Mouse (Mus musculus): ENCODE data around the gene B3galnt2. TPM values are rescaled to one million over a fixed set of nuclear protein-coding genes. Genes with fewer than 3 reads are reported as not detected.

The B3galnt2 gene
- polyA plus RNA-seq, 1 experiment from 2014 or later = 14.5 TPM

- H3K9me3 ChIP-seq (ENCODE audit: control insufficient read depth, low read length) = no peaks in the 10 kb centered on the region
- H3K36me3 ChIP-seq (ENCODE audit: control insufficient read depth, insufficient read depth, low read length) = peaks cover 56% of the 10 kb centered on the region
- 95% methylated on average over 2 of the region's 2 CpGs for WGBS
- no peak overlapping the region for H3K27ac ChIP-seq (replicated peaks in 1 of 2; ENCODE audit: control insufficient read depth in 1 of 2, insufficient read depth in 1 of 2, low read depth in 2 of 2, low read length in 2 of 2)
- H3K4me3 ChIP-seq (ENCODE audit: control insufficient read depth in 1 of 2, insufficient read depth in 1 of 2, low read depth in 1 of 2, low read length in 2 of 2) = no peak overlapping the region
- H3K4me1 ChIP-seq (ENCODE audit: control insufficient read depth in 2 of 2, insufficient read depth in 2 of 2, low read length in 2 of 2) = no peaks in the 10 kb centered on the region
- ATAC-seq (ENCODE audit: insufficient number of reproducible peaks, insufficient read depth, low FRiP score, low read depth) = no peak
- no peak overlapping the region for H3K9ac ChIP-seq (ENCODE audit: low read length)
- H3K4me2 ChIP-seq (ENCODE audit: low read length) = no peak overlapping the region
- no peaks in the 10 kb centered on the region for H3K27me3 ChIP-seq (ENCODE audit: control insufficient read depth, insufficient read depth, low read length)
Measured at GRCm38 (mm10) chr13:13989135-13989534, 34.9 kb downstream of the B3galnt2 start.

DNA sequence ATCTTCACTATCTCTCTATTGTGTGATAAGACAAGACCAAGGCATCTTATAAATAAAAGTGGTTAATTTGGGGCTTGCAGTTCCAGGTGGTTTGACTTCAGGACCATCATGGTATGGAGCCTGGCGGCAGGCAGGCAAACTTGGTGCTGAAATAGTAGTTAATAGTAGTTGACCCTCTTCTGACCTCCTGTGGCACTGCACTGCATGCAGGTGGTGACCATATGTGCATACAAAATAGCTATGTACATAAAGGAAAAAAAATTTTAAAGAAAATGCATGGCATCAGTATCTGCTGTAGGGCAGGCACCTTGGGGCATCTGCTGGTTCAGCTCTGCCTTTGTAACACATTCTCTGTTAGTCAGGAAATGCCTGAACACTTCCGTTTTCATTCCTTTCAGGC is 36.1 kb downstream of the B3galnt2 start:
- peaks cover 68% of the 10 kb centered on the region for H3K36me3 ChIP-seq (ENCODE audit: control insufficient read depth, insufficient read depth, low read length)
- no peaks in the 10 kb centered on the region for H3K4me1 ChIP-seq (ENCODE audit: control insufficient read depth in 2 of 2, insufficient read depth in 2 of 2, low read length in 2 of 2)
- no peaks in the 10 kb centered on the region for H3K9me3 ChIP-seq (ENCODE audit: control insufficient read depth, low read length)
- no peaks in the 10 kb centered on the region for H3K27me3 ChIP-seq (ENCODE audit: control insufficient read depth, insufficient read depth, low read length)
- 70% methylated on average over 2 of the region's 2 CpGs for WGBS
- no peak for ATAC-seq (ENCODE audit: insufficient number of reproducible peaks, insufficient read depth, low FRiP score, low read depth)
- H3K4me3 ChIP-seq (ENCODE audit: control insufficient read depth in 1 of 2, insufficient read depth in 1 of 2, low read depth in 1 of 2, low read length in 2 of 2) = no peak overlapping the region
- no peak overlapping the region for H3K4me2 ChIP-seq (ENCODE audit: low read length)
- no peak overlapping the region for H3K9ac ChIP-seq (ENCODE audit: low read length)
- no peak overlapping the region for H3K27ac ChIP-seq (replicated peaks in 1 of 2; ENCODE audit: control insufficient read depth in 1 of 2, insufficient read depth in 1 of 2, low read depth in 2 of 2, low read length in 2 of 2)

DNA sequence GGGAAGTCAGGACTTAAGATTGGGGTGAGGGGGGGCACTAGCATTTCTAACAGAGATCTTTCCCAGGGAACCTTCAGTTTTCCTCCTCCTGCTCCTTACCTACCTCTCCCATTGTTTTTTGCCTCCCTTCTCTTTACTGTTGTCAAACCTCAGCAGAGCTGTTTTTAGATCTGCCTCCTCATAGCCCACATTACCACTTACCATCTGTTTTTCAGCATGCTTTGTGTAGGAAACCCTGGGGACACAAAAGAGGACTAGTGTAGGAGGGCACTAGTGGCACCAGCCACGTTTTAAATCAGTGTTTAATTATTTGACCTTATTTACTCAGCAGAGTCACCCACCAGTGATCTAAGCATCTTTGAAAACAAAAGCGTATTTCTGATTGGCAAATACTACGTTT is 38.8 kb downstream of the B3galnt2 start:
- no peak for ATAC-seq (ENCODE audit: insufficient number of reproducible peaks, insufficient read depth, low FRiP score, low read depth)
- 81% methylated on average over 3 of the region's 3 CpGs for WGBS
- Histone ChIP-seq H3K27ac (replicated peaks in 1 of 2; ENCODE audit: control insufficient read depth in 1 of 2, insufficient read depth in 1 of 2, low read depth in 2 of 2, low read length in 2 of 2) (no peak overlapping the region), H3K9ac (ENCODE audit: low read length) (no peak overlapping the region), H3K4me1 (ENCODE audit: control insufficient read depth in 2 of 2, insufficient read depth in 2 of 2, low read length in 2 of 2) (no peaks in the 10 kb centered on the region), H3K4me3 (ENCODE audit: control insufficient read depth in 1 of 2, insufficient read depth in 1 of 2, low read depth in 1 of 2, low read length in 2 of 2) (no peak overlapping the region), H3K4me2 (ENCODE audit: low read length) (no peak overlapping the region), H3K9me3 (ENCODE audit: control insufficient read depth, low read length) (no peaks in the 10 kb centered on the region), H3K27me3 (ENCODE audit: control insufficient read depth, insufficient read depth, low read length) (no peaks in the 10 kb centered on the region), H3K36me3 (ENCODE audit: control insufficient read depth, insufficient read depth, low read length) (peaks cover 85% of the 10 kb centered on the region)

DNA sequence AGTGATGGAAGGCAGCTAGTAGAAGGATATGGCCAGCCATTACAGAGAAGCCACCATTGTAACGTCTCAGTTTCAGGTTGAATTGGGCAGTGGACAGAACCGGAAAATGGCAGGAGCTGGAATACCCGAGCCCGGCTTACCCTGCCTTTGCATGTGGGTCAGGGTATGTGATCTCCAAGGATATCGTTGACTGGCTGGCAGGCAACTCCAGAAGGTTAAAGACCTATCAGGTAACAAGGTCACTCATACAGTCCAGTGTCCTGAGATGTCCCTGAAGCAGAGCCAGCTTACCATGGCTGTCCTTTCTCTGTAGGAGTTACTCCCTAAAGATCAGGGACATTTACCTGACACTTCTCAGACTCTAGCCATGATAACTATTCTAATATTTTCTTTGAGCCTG is 40.8 kb downstream of the B3galnt2 start:
- WGBS = 89% methylated on average over 5 of the region's 5 CpGs
- Histone ChIP-seq H3K9ac (ENCODE audit: low read length) (no peak overlapping the region), H3K4me3 (ENCODE audit: control insufficient read depth in 1 of 2, insufficient read depth in 1 of 2, low read depth in 1 of 2, low read length in 2 of 2) (no peak overlapping the region), H3K36me3 (ENCODE audit: control insufficient read depth, insufficient read depth, low read length) (peaks cover 90% of the 10 kb centered on the region), H3K9me3 (ENCODE audit: control insufficient read depth, low read length) (no peaks in the 10 kb centered on the region), H3K4me2 (ENCODE audit: low read length) (no peak overlapping the region), H3K27ac (replicated peaks in 1 of 2; ENCODE audit: control insufficient read depth in 1 of 2, insufficient read depth in 1 of 2, low read depth in 2 of 2, low read length in 2 of 2) (no peak overlapping the region), H3K27me3 (ENCODE audit: control insufficient read depth, insufficient read depth, low read length) (no peaks in the 10 kb centered on the region), H3K4me1 (ENCODE audit: control insufficient read depth in 2 of 2, insufficient read depth in 2 of 2, low read length in 2 of 2) (no peaks in the 10 kb centered on the region)
- no peak for ATAC-seq (ENCODE audit: insufficient number of reproducible peaks, insufficient read depth, low FRiP score, low read depth)

DNA sequence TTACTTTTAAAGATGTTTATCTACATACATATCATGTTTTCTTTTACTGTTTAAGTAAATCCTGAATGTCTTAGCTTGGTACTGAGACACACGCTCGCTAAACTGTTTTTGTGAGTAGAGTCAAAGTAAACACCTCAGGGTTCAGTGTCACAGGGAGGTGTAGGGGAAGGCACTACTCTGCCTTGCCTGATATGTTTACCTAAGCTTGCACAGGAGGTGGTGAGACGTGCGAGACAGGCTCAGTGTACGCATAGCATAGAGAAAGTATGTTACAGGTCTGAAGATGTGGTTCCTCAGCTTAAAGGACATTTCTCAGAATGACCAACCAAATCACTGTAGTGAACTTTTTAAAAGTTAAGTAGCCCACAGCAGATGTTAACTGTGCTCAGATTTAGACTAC is 43.2 kb downstream of the B3galnt2 start:
- 86% methylated on average over 5 of the region's 5 CpGs for WGBS
- peaks cover 98% of the 10 kb centered on the region for H3K36me3 ChIP-seq (ENCODE audit: control insufficient read depth, insufficient read depth, low read length)
- H3K4me3 ChIP-seq (ENCODE audit: control insufficient read depth in 1 of 2, insufficient read depth in 1 of 2, low read depth in 1 of 2, low read length in 2 of 2) = no peak overlapping the region

GRCm38 (mm10) chr13:14002706-14003105 is 48.4 kb downstream of the B3galnt2 start:
- peaks cover 93% of the 10 kb centered on the region for H3K36me3 ChIP-seq (ENCODE audit: control insufficient read depth, insufficient read depth, low read length)
- no peak overlapping the region for H3K27ac ChIP-seq (replicated peaks in 1 of 2; ENCODE audit: control insufficient read depth in 1 of 2, insufficient read depth in 1 of 2, low read depth in 2 of 2, low read length in 2 of 2)
- no peak for ATAC-seq (ENCODE audit: insufficient number of reproducible peaks, insufficient read depth, low FRiP score, low read depth)
- no peaks in the 10 kb centered on the region for H3K27me3 ChIP-seq (ENCODE audit: control insufficient read depth, insufficient read depth, low read length)
- 54% methylated on average over 2 of the region's 2 CpGs for WGBS
- H3K4me2 ChIP-seq (ENCODE audit: low read length) = no peak overlapping the region
- H3K9me3 ChIP-seq (ENCODE audit: control insufficient read depth, low read length) = no peaks in the 10 kb centered on the region
- H3K4me3 ChIP-seq (ENCODE audit: control insufficient read depth in 1 of 2, insufficient read depth in 1 of 2, low read depth in 1 of 2, low read length in 2 of 2) = no peak overlapping the region
- H3K9ac ChIP-seq (ENCODE audit: low read length) = no peak overlapping the region
- no peaks in the 10 kb centered on the region for H3K4me1 ChIP-seq (ENCODE audit: control insufficient read depth in 2 of 2, insufficient read depth in 2 of 2, low read length in 2 of 2)

More for the DNA sequence above, 43.2 kb downstream of the B3galnt2 start:
- no peak overlapping the region for H3K4me2 ChIP-seq (ENCODE audit: low read length)
- no peak overlapping the region for H3K27ac ChIP-seq (replicated peaks in 1 of 2; ENCODE audit: control insufficient read depth in 1 of 2, insufficient read depth in 1 of 2, low read depth in 2 of 2, low read length in 2 of 2)
- H3K27me3 ChIP-seq (ENCODE audit: control insufficient read depth, insufficient read depth, low read length) = no peaks in the 10 kb centered on the region
- no peaks in the 10 kb centered on the region for H3K4me1 ChIP-seq (ENCODE audit: control insufficient read depth in 2 of 2, insufficient read depth in 2 of 2, low read length in 2 of 2)
- no peak overlapping the region for H3K9ac ChIP-seq (ENCODE audit: low read length)
- H3K9me3 ChIP-seq (ENCODE audit: control insufficient read depth, low read length) = no peaks in the 10 kb centered on the region
- no peak for ATAC-seq (ENCODE audit: insufficient number of reproducible peaks, insufficient read depth, low FRiP score, low read depth)

DNA sequence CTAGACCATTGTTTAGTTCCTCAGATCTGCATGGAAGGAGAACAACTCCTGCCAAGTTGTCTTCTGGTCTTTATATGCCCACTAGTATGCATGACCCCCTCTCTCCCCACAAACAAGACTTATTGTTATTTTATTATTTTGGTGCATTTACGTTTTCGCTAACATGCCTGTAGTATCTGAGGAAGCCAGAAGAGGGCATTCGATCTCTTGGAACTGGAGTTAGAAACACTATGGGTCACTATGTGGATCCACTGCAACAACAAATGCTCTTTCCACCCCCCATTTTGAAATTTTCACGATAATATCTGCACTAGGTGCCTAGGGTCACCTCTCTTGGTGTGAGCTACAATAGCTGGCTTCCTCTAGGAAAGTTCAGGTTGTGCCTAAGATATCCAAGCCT is 49.8 kb downstream of the B3galnt2 start:
- 79% methylated on average over 4 of the region's 4 CpGs for WGBS
- Histone ChIP-seq H3K27me3 (ENCODE audit: control insufficient read depth, insufficient read depth, low read length) (no peaks in the 10 kb centered on the region), H3K4me2 (ENCODE audit: low read length) (no peak overlapping the region), H3K4me1 (ENCODE audit: control insufficient read depth in 2 of 2, insufficient read depth in 2 of 2, low read length in 2 of 2) (no peaks in the 10 kb centered on the region), H3K9me3 (ENCODE audit: control insufficient read depth, low read length) (no peaks in the 10 kb centered on the region), H3K36me3 (ENCODE audit: control insufficient read depth, insufficient read depth, low read length) (peaks cover 90% of the 10 kb centered on the region), H3K9ac (ENCODE audit: low read length) (no peak overlapping the region), H3K27ac (replicated peaks in 1 of 2; ENCODE audit: control insufficient read depth in 1 of 2, insufficient read depth in 1 of 2, low read depth in 2 of 2, low read length in 2 of 2) (no peak overlapping the region), H3K4me3 (ENCODE audit: control insufficient read depth in 1 of 2, insufficient read depth in 1 of 2, low read depth in 1 of 2, low read length in 2 of 2) (no peak overlapping the region)
- ATAC-seq (ENCODE audit: insufficient number of reproducible peaks, insufficient read depth, low FRiP score, low read depth) = no peak

- Histone ChIP-seq H3K9ac (ENCODE audit: low read length) (no peak overlapping the region), H3K4me2 (ENCODE audit: low read length) (no peak overlapping the region), H3K27me3 (ENCODE audit: control insufficient read depth, insufficient read depth, low read length) (no peaks in the 10 kb centered on the region), H3K9me3 (ENCODE audit: control insufficient read depth, low read length) (no peaks in the 10 kb centered on the region), H3K36me3 (ENCODE audit: control insufficient read depth, insufficient read depth, low read length) (peaks cover 89% of the 10 kb centered on the region), H3K27ac (replicated peaks in 1 of 2; ENCODE audit: control insufficient read depth in 1 of 2, insufficient read depth in 1 of 2, low read depth in 2 of 2, low read length in 2 of 2) (no peak overlapping the region), H3K4me1 (ENCODE audit: control insufficient read depth in 2 of 2, insufficient read depth in 2 of 2, low read length in 2 of 2) (no peaks in the 10 kb centered on the region), H3K4me3 (ENCODE audit: control insufficient read depth in 1 of 2, insufficient read depth in 1 of 2, low read depth in 1 of 2, low read length in 2 of 2) (no peak overlapping the region)
- no peak for ATAC-seq (ENCODE audit: insufficient number of reproducible peaks, insufficient read depth, low FRiP score, low read depth)
- WGBS = 88% methylated on average over 5 of the region's 5 CpGs
Measured at GRCm38 (mm10) chr13:14004999-14005398, 50.7 kb downstream of the B3galnt2 start.
